Mouse (Mus musculus) stomach, postnatal 0 days (tissue): Measurements from ENCODE around the gene Fam189a1. TPM values are rescaled to one million over a fixed set of nuclear protein-coding genes. Genes with fewer than 3 reads are reported as not detected.

Experiments used
- ATAC-seq: fragments of 200-750 bp; cut with Nextera tagmentation; 2 replicates; pipeline ENCODE4 v1.8.0; 2017; ENCODE audit not compliant: low FRiP score, low TSS enrichment
- DNase-seq: peaks from one replicate; pipeline ENCODE4 v3.0.0-alpha.2; 2016; ENCODE audit warnings: low spot score
- H3K27ac ChIP-seq: fragments of 300-500 bp; sonication (generic); replicated peaks from 2 replicates; pipeline ENCODE4 v1.5.1; 2014; ENCODE audit warnings: mild to moderate bottlenecking, control low read depth
- H3K27me3 ChIP-seq: fragments of 300-500 bp; sonication (generic); 2 replicates; pipeline ENCODE4 v1.6.1; 2014; ENCODE audit warnings: low read length; ENCODE audit not compliant: control insufficient read depth, insufficient read depth
- H3K36me3 ChIP-seq: fragments of 300-500 bp; sonication (generic); 2 replicates; pipeline ENCODE4 v1.6.1; 2014; ENCODE audit warnings: low read length, mixed read lengths; ENCODE audit not compliant: control insufficient read depth, insufficient read depth
- H3K4me1 ChIP-seq: fragments of 300-500 bp; sonication (generic); replicated peaks from 2 replicates; pipeline ENCODE4 v1.6.1; 2014; ENCODE audit warnings: antibody characterized with exemption; ENCODE audit not compliant: control insufficient read depth, insufficient read depth
- H3K4me2 ChIP-seq: fragments of 300-500 bp; sonication (generic); replicated peaks from 2 replicates; pipeline ENCODE4 v1.6.1; 2014; ENCODE audit warnings: low read depth, mild to moderate bottlenecking, control low read depth, moderate library complexity
- H3K4me3 ChIP-seq: fragments of 300-500 bp; sonication (generic); 2 replicates; pipeline ENCODE4 v1.5.1; 2014; ENCODE audit warnings: low read depth, low read length, control low read depth
- H3K9ac ChIP-seq: fragments of 300-500 bp; sonication (generic); 2 replicates; pipeline ENCODE4 v1.6.1; 2014; ENCODE audit warnings: mild to moderate bottlenecking, low read length, control low read depth, mixed read lengths
- H3K9me3 ChIP-seq: fragments of 300-500 bp; sonication (generic); 2 replicates; pipeline ENCODE4 v1.6.1; 2016; ENCODE audit warnings: low read length; ENCODE audit not compliant: control insufficient read depth
- CTCF ChIP-seq: IDR thresholded peaks from 2 replicates; pipeline ENCODE4 v1.5.1; 2016; ENCODE audit warnings: antibody characterized with exemption, low read depth, mild to moderate bottlenecking, moderate library complexity
- EP300 ChIP-seq: optimal IDR thresholded peaks from 2 replicates; pipeline ENCODE3; 2016; ENCODE audit warnings: antibody characterized with exemption
- WGBS: fragments of 180-500 bp; shearing (Covaris S2); extraction: QIAGEN DNeasy Blood & Tissue Kit; methylation state at CpG from one replicate; pipeline ENCODE4 v1.1.7; 2014; 5-methylcytosine and 5-hydroxymethylcytosine counted together
- microRNA-seq: library from miRNA; unstranded; fragments of <30 nt; microRNA quantifications from one replicate; pipeline ENCODE4, GENCODE M21; 2016
- polyA plus RNA-seq: library from polyadenylated mRNA; unstranded; fragments of >200 nt; fragmentation: Nextera tagmentation; extraction: Ambion mirVana; gene quantifications from 2 replicates; pipeline ENCODE4 v1.2.1, GENCODE M21; 2015

Gene Fam189a1
- polyA plus RNA-seq, 1 experiment from 2014 or later, result 0.25 TPM

- H3K4me3 ChIP-seq, result no peak overlapping the region
- no peaks in the 10 kb centered on the region for H3K4me1 ChIP-seq
- H3K27ac ChIP-seq, result no peak overlapping the region
- no peak overlapping the region for H3K9ac ChIP-seq
- no peaks in the 10 kb centered on the region for H3K27me3 ChIP-seq
- H3K9me3 ChIP-seq, result no peaks in the 10 kb centered on the region
- WGBS, result 79% methylated on average over 13 of the region's 13 CpGs
- no peaks in the 10 kb centered on the region for H3K36me3 ChIP-seq
- DNase-seq, result peak; percentile 23
- TF ChIP-seq EP300, result no peak
- peak; percentile 68 for TF ChIP-seq CTCF
- ATAC-seq, result no peak
- no peak overlapping the region for H3K4me2 ChIP-seq
Measured at GRCm38 (mm10) chr7:64709520-64710262, 446.7 kb downstream of the Fam189a1 start.

GRCm38 (mm10) chr7:64708176-64708575, 448.2 kb downstream of the Fam189a1 start:
- 78% methylated on average over 4 of the region's 4 CpGs for WGBS
- H3K27me3 ChIP-seq, result no peaks in the 10 kb centered on the region
- no peak overlapping the region for H3K27ac ChIP-seq
- no peak overlapping the region for H3K4me2 ChIP-seq
- ATAC-seq (no peak), DNase-seq (no peak)
- H3K9ac ChIP-seq, result no peak overlapping the region
- TF ChIP-seq CTCF, result no peak
- no peak for TF ChIP-seq EP300
- H3K9me3 ChIP-seq, result no peaks in the 10 kb centered on the region
- no peaks in the 10 kb centered on the region for H3K36me3 ChIP-seq
- no peaks in the 10 kb centered on the region for H3K4me1 ChIP-seq
- no peak overlapping the region for H3K4me3 ChIP-seq

Small RNAs within 50 kb of the gene (microRNA-seq; reads per million reads assigned to microRNA genes)
- gene Gm25249, result not detected
